Mouse (Mus musculus) small intestine, adult 2 months (tissue): Measurements from ENCODE around the gene Pacrg.

ENCODE experiments used
- CTCF ChIP-seq: fragments of 200-500 bp; IDR thresholded peaks from 2 replicates; pipeline ENCODE4 v1.5.1; 2012; ENCODE audit warnings: low read depth, mild to moderate bottlenecking, control low read depth, inconsistent platforms, low read length, moderate library complexity, mixed read lengths; ENCODE audit not compliant: insufficient replicate concordance, insufficient read length; ENCODE audit errors: extremely low read depth
- POLR2A ChIP-seq: fragments of 200-500 bp; IDR thresholded peaks from 2 replicates; pipeline ENCODE4 v1.6.1; 2012; ENCODE audit warnings: low read depth, mild to moderate bottlenecking, control low read depth, inconsistent platforms, low read length, moderate library complexity

- TF ChIP-seq CTCF, result no peak
- no peak for TF ChIP-seq POLR2A
Observed at GRCm38 (mm10) chr17:10432525-10433180, 407.5 kb downstream of the Pacrg start.
